Mouse (Mus musculus) hindbrain, embryonic 12.5 days (tissue): ENCODE measurements around the gene Cd55. TPM values are rescaled to one million over a fixed set of nuclear protein-coding genes. Genes with fewer than 3 reads are reported as not detected.
"Not testable (repeated sequence)": the region's sequence is repeated elsewhere in the genome, so short reads cannot be mapped to it uniquely, and the experiment has no call there.

ENCODE experiments used
- ATAC-seq: fragments of 200-750 bp; cut with Nextera tagmentation; 2 replicates; pipeline ENCODE4 v1.8.0; 2017; ENCODE audit warnings: moderate TSS enrichment; ENCODE audit not compliant: low FRiP score
- H3K27ac ChIP-seq: fragments of 300-500 bp; sonication (generic); 2 replicates; pipeline ENCODE4 v1.5.1; 2016; ENCODE audit warnings: mild to moderate bottlenecking
- H3K27me3 ChIP-seq: fragments of 300-500 bp; sonication (generic); 2 replicates; pipeline ENCODE4 v1.6.1; 2016; ENCODE audit warnings: mild to moderate bottlenecking
- H3K36me3 ChIP-seq: fragments of 300-500 bp; sonication (generic); 2 replicates; pipeline ENCODE4 v1.6.1; 2016; ENCODE audit warnings: mild to moderate bottlenecking
- H3K4me1 ChIP-seq: fragments of 300-500 bp; sonication (generic); 2 replicates; pipeline ENCODE4 v1.6.1; 2016
- H3K4me2 ChIP-seq: fragments of 300-500 bp; sonication (generic); replicated peaks from 2 replicates; pipeline ENCODE4 v1.6.1; 2016; ENCODE audit warnings: mild to moderate bottlenecking
- H3K4me3 ChIP-seq: fragments of 300-500 bp; sonication (generic); 2 replicates; pipeline ENCODE4 v1.5.1; 2016; ENCODE audit warnings: mild to moderate bottlenecking
- H3K9ac ChIP-seq: fragments of 300-500 bp; sonication (generic); 2 replicates; pipeline ENCODE4 v1.6.1; 2016; ENCODE audit warnings: mild to moderate bottlenecking, moderate library complexity
- H3K9me3 ChIP-seq: fragments of 300-500 bp; sonication (generic); replicated peaks from 2 replicates; pipeline ENCODE4 v1.6.1; 2016; ENCODE audit warnings: mild to moderate bottlenecking
- WGBS: fragments of 180-500 bp; shearing (Covaris S2); methylation state at CpG from one replicate; pipeline ENCODE4 v1.1.7; 2016; 5-methylcytosine and 5-hydroxymethylcytosine counted together
- polyA plus RNA-seq: library from polyadenylated mRNA; unstranded; fragments of >200 nt; fragmentation: Nextera tagmentation; extraction: Ambion mirVana; gene quantifications from 2 replicates; pipeline ENCODE4 v1.2.1, GENCODE M21; 2016

Gene Cd55
- polyA plus RNA-seq, 1 experiment from 2014 or later, result 4.7 TPM

DNA sequence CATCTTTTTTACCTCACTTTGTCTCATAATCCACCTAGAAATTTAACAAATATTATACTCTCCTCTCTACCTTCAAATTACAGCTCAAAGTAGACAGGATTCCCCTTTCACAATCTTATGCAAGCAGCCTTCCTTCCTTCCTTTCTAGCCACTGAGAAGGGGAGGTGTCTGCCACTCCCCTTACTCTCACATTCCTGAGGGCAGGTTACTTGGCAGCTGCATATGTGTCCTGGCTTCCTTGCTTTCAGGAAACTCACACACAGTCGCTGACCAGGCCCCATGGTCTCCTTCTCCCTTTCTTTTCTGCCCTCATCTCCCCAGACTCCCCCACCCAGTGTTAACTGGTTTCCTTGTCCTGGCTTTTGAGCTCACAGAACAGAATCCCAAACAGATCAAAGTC lies 11.7 kb upstream of the Cd55 start:
- Histone ChIP-seq H3K36me3 (no peaks in the 10 kb centered on the region), H3K9ac (no peak overlapping the region), H3K27ac (no peak overlapping the region), H3K4me3 (no peak overlapping the region), H3K27me3 (no peaks in the 10 kb centered on the region), H3K9me3 (no peaks in the 10 kb centered on the region), H3K4me1 (no peaks in the 10 kb centered on the region), H3K4me2 (no peak overlapping the region)
- 35% methylated on average over 1 of the region's 1 CpGs for WGBS
- no peak for ATAC-seq

DNA sequence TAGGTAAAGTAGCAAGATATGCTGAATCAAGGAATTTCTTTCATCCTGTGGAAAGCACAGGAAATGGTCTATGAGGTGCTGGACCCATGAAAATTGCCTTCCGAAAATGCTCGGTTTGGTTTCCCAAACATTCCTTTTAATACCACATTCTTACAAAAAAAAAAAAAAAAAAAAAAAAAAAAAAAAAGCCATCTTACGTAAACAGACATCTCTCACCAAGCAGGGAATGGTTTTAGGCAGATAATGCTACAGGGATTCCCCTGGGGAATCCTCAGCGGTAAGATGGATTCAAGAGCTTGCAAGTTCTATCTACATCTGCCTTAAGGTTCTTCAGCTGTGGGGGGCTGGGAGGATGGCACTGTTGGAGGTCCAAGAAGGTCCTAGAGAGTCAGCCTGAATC lies 7.5 kb upstream of the Cd55 start:
- Histone ChIP-seq H3K27me3 (no peaks in the 10 kb centered on the region), H3K4me1 (no peaks in the 10 kb centered on the region), H3K4me3 (no peak overlapping the region), H3K4me2 (no peak overlapping the region), H3K9ac (no peak overlapping the region), H3K9me3 (no peaks in the 10 kb centered on the region), H3K36me3 (no peaks in the 10 kb centered on the region), H3K27ac (no peak overlapping the region)
- 82% methylated on average over 4 of the region's 4 CpGs for WGBS
- no peak for ATAC-seq

DNA sequence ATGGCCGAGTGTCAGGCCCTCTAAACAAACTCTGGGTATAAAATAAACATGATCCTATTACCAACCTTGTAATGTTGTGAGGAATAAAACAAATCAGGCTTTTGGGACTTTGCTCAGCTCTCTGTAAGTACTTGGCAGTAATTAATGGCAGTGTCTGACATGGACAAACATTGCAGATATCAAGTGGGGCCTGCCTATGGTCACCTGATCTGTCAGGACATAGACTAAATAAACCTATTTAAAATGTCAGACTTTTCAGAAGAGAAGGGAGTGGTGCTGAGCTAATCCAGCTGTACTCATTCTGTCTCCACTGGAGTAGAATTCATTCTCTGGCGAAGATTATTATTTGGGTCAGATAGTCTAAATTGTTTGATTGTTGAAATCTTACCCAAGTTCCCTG lies 4.9 kb upstream of the Cd55 start:
- Histone ChIP-seq H3K4me3 (no peak overlapping the region), H3K36me3 (no peaks in the 10 kb centered on the region), H3K27me3 (no peaks in the 10 kb centered on the region), H3K9me3 (no peaks in the 10 kb centered on the region), H3K4me1 (no peaks in the 10 kb centered on the region), H3K27ac (no peak overlapping the region), H3K9ac (no peak overlapping the region), H3K4me2 (no peak overlapping the region)
- WGBS, result 78% methylated on average over 2 of the region's 2 CpGs
- ATAC-seq, result no peak

DNA sequence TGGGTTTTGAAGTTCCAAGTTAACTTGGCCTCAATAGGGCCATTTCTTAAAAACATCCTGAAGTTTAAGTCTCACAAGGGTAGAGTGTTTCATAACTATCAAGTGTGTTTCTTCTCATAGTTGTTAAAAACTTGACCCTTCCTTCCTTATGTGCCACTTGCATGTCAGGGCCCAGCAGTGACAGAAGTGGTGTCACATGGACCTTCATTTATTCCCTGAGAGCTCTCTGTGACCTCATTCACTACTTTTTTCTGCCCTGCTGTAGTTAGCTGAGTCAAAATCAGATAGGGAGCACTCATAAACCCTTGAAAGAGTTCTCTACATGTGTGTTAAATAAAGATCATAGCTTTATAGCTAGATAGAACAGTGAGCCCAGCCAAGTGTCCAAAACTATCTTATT lies 1.6 kb upstream of the Cd55 start:
- Histone ChIP-seq H3K27ac (no peak overlapping the region), H3K4me2 (no peak overlapping the region), H3K9ac (no peak overlapping the region), H3K4me3 (no peak overlapping the region), H3K36me3 (no peaks in the 10 kb centered on the region), H3K4me1 (no peaks in the 10 kb centered on the region), H3K27me3 (no peaks in the 10 kb centered on the region), H3K9me3 (no peaks in the 10 kb centered on the region)
- ATAC-seq, result no peak

DNA sequence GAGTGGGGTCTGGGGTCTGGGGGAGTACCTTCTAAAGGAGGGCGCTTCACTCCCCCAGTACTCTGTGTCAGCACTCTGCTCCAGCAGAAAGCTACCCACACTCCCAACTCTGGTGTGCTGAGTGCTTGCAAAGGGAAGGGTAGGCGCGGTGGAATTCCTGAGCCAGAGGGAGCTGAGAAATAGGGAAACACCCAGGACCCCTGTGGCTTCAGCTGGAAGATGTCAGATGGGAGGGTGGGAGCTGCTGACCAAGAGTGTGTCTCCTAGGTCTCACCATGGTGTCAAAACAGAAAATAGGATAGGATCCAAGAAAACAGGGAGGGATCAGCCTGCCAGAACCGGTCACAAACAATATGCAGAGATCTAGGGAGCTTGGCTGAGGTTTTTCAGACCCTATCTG lies 323 bp upstream of the Cd55 start:
- Histone ChIP-seq H3K9ac (peak overlapping the region; percentile 58), H3K27ac (no peak overlapping the region; the same call in 1 of the 2 replicates), H3K9me3 (no peaks in the 10 kb centered on the region), H3K4me2 (peak overlapping the region; percentile 80), H3K36me3 (no peaks in the 10 kb centered on the region), H3K27me3 (no peaks in the 10 kb centered on the region), H3K4me1 (no peaks in the 10 kb centered on the region), H3K4me3 (peak overlapping the region; percentile 61)
- peak; percentile 91 for ATAC-seq
- WGBS, result 6% methylated on average over 4 of the region's 4 CpGs

DNA sequence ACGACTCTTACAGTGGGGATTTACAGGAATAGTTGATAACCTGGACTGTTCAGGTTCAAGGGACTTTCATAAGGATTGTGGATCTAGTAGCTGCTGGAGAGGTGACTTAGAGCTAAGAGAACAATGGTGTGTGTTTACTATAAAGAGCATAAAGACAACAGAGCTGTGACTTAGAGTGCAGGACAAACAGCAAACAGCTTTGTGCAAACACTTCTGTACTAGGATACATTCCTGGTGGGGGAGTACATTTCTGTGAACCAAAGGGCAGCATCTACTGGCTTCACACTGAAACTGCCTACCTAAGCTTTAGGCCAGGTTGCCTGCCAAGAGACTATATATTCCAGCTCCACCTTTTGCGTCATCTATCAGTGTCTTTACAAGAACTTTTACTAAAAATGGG lies 7.4 kb downstream of the Cd55 start:
- 91% methylated on average over 2 of the region's 2 CpGs for WGBS
- no peaks in the 10 kb centered on the region for H3K9me3 ChIP-seq
- no peak overlapping the region for H3K9ac ChIP-seq

DNA sequence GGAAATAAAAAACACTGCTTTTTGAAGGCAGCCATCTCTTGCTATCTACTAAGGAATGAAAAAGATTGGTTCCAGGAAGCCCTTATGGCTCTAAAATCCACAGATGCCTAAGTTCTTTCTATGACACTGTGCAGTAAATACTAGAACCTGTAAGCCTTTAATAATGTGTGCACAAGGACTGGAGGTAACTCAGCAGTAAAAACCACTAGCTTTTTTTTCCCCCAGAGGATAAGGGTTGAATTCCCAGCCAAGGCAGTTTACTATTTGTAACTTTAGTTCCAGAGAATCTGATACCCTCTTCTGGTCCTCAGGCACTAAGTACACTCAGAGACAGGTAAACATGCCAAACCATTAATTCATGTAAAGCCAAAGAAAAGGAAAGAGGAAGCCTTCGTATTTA lies 19.6 kb downstream of the Cd55 start:
- ATAC-seq, H3K4me3 ChIP-seq, H3K9me3 ChIP-seq, H3K9ac ChIP-seq, H3K27ac ChIP-seq, H3K4me1 ChIP-seq, H3K4me2 ChIP-seq, H3K36me3 ChIP-seq, H3K27me3 ChIP-seq: not testable (repeated sequence)
- WGBS, result 75% methylated on average over 1 of the region's 1 CpGs

More for the DNA sequence above, 7.4 kb downstream of the Cd55 start:
- Histone ChIP-seq H3K36me3 (no peaks in the 10 kb centered on the region), H3K27ac (no peak overlapping the region), H3K4me1 (no peaks in the 10 kb centered on the region), H3K27me3 (no peaks in the 10 kb centered on the region), H3K4me2 (no peak overlapping the region), H3K4me3 (no peak overlapping the region)
- ATAC-seq, result no peak

DNA sequence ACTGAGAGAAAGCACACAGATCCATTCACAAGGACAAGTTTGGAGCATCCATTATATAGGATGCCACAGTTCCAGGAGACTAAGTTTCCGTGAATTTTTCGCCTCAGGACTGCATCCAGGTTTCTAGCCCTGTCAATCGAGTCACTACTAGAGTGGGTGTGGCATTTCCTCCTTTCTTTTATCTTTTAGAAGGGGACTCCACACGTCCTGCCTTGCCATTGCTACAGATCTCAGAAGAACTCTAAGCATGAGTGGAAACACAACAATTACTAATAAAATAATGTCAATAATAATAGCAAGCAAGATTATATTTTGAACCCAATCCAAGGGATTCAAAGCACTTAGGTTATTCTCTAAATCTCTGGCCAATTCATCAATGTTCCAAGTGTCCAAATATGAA lies 31.6 kb downstream of the Cd55 start:
- H3K4me3 ChIP-seq, result no peak overlapping the region
- no peak overlapping the region for H3K4me2 ChIP-seq
- WGBS, result 78% methylated on average over 4 of the region's 4 CpGs
- H3K27me3 ChIP-seq, result no peaks in the 10 kb centered on the region
- no peaks in the 10 kb centered on the region for H3K4me1 ChIP-seq
- H3K9me3 ChIP-seq, result 0 out of 2 replicates have a peak, but pooled peaks cover 3% of the 10 kb centered on the region
- no peak overlapping the region for H3K27ac ChIP-seq
- no peak overlapping the region for H3K9ac ChIP-seq
- H3K36me3 ChIP-seq, result no peaks in the 10 kb centered on the region
- no peak for ATAC-seq

DNA sequence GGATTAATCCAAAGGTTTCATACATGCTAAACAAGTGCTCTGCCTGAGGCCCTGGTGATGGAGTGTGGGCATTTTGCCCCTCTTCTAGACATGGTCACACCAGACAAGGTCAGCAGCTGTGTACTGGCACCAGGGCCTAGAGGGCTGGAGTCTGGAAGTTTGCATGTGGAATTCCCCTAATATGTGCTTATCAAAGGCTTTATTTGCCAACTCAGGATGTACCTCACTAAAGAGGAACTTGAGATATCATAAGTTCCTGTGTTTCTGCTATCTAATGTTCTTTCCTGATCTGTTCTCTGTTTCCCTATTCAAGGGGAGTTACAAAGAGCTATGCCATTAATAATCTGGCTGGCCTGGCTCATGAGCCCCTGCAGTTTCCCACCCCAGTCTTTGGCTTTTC lies 33.9 kb downstream of the Cd55 start:
- not testable (repeated sequence) for H3K4me3 ChIP-seq, H3K9ac ChIP-seq, H3K36me3 ChIP-seq, H3K27me3 ChIP-seq, H3K4me2 ChIP-seq, ATAC-seq, H3K27ac ChIP-seq, H3K4me1 ChIP-seq, H3K9me3 ChIP-seq

DNA sequence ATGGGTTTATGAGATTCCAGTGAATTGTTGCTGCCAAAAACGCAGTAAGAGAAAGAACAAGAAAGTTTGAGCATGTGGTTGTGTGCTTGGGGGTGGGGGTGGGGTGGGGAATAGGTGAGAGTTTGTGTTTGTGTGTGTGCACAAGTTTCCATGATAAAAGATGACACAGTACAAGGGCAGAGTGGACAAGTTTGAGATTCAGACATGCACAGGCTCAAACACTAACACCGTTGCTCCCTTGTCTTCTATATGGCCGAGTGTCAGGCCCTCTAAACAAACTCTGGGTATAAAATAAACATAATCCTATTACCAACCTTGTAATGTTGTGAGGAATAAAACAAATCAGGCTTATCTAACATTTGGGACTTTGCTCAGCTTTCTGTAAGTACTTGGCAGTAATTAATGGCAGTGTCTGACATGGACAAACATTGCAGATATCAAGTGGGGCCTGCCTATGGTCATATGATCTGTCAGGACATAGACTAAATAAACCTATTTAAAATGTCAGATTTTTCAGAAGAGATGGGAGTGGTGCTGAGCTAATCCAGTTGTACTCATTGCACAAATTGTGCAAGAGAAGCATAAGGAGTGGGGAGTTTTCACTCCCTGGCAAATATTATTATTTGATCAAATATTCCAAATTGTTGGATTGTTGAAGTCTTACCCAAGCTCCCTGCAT lies 35.2 kb downstream of the Cd55 start:
- H3K4me1 ChIP-seq, H3K36me3 ChIP-seq, H3K9me3 ChIP-seq, ATAC-seq, H3K27me3 ChIP-seq, H3K4me2 ChIP-seq, H3K4me3 ChIP-seq, H3K27ac ChIP-seq, H3K9ac ChIP-seq: not testable (repeated sequence)
- 67% methylated on average over 3 of the region's 3 CpGs for WGBS

DNA sequence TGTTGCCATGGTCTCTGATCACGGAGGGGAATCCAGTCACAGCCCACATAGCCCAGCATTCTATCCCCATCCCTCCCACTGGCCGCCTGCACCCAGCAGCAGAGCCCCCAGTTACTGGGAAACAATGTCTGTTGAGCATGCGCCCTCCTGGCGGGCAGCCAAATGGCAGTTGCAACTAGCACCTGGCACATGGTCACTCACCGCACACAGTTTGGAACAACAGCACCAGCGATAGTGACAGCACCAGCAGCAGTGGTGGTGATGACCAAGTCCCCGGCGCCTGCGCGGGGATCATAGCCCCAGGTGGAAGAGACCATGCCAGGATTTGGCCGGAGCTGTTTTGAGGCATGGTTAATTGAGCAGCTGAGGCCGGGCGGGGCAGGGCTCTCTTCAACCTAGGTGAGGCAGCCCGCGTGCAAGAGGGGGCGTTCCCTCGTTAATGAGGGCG lies 39.9 kb downstream of the Cd55 start, which contains the start of gene Cd55b:
Gene Cd55b, minus strand, starts transcription at position 346 of the 448 bp plus-strand sequence.
- peaks cover 3% of the 10 kb centered on the region; the same call in 1 of the 2 replicates for H3K4me1 ChIP-seq
- H3K27me3 ChIP-seq, result no peaks in the 10 kb centered on the region
- H3K4me3 ChIP-seq, result no peak within 1 kb of the TSS
- peak; percentile 56 for ATAC-seq
- no peaks in the 10 kb centered on the region for H3K9me3 ChIP-seq
- H3K36me3 ChIP-seq, result no peaks in the 10 kb centered on the region
- H3K9ac ChIP-seq, result no peak within 1 kb of the TSS
- H3K27ac ChIP-seq, result no peak within 1 kb of the TSS
- 55% methylated on average over 18 of the region's 18 CpGs for WGBS
- no peak within 1 kb of the TSS for H3K4me2 ChIP-seq

DNA sequence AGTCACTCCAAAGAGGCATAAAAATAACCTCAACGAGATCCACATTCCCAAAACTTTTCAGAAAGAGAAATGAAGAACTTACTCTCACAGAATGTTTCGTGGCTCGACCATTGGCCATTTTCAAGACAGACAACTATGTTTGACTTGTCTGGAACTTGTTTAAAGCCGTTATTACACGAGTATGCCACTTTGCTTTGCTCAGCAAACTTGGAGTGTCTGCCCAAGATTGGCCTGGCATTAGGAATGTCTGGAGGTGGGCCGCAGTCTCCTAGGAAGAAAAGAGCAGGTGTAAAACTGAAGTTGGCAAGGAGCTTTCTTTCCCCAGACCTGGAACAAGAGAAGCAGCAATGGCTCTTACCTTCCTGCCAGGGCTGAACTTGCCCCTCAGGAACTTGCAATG lies 40.5 kb downstream of the Cd55 start:
- ATAC-seq, H3K4me3 ChIP-seq, H3K27ac ChIP-seq, H3K4me2 ChIP-seq, H3K27me3 ChIP-seq, H3K9ac ChIP-seq, H3K9me3 ChIP-seq, H3K36me3 ChIP-seq, H3K4me1 ChIP-seq: not testable (repeated sequence)
- no CpG with 5 or more reads among the region's 6 CpGs for WGBS

DNA sequence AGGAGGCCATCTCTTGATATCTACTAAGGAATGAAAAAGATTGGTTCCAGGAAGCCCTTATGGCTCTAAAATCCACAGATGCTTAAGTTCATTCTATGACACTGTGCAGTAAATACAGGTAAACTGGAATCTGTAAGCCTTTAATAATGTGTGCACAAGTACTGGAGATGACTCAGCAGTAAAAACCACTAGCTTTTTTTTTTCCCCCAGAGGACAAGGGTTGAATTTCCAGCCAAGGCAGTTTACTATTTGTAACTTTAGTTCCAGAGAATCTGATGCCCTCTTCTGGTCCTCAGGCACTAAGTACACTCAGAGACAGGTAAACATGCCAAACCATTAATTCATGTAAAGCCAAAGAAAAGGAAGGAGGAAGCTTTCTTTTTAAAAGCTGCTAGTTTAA lies 65.4 kb downstream of the Cd55 start:
- not testable (repeated sequence) for H3K9ac ChIP-seq, H3K4me1 ChIP-seq, H3K36me3 ChIP-seq, H3K9me3 ChIP-seq, H3K4me2 ChIP-seq, H3K27ac ChIP-seq, H3K27me3 ChIP-seq, H3K4me3 ChIP-seq, ATAC-seq
